Mouse (Mus musculus): ENCODE data around the gene Arl3.

GRCm38 (mm10) chr19:46552496-46552895 lies 20.5 kb downstream of the Arl3 start:
- no peak for TF ChIP-seq TAL1 (IDR thresholded peaks at IDR 0.05; ENCODE audit: low read length)
- TF ChIP-seq GATA1 (IDR thresholded peaks at IDR 0.05; ENCODE audit: low read length), result no peak

Measured in erythroblast, embryonic 14.5 days (primary cell).